Mouse (Mus musculus) liver, embryonic 14.5 days (tissue): ENCODE results near the gene Ubap1l.

Source experiments
- CTCF ChIP-seq: IDR thresholded peaks from 2 replicates; pipeline ENCODE4 v1.5.1; 2016; ENCODE audit warnings: antibody characterized with exemption, low read depth, control low read depth
- EP300 ChIP-seq: IDR thresholded peaks from 2 replicates; pipeline ENCODE4 v1.6.1; 2016; ENCODE audit warnings: antibody characterized with exemption, low read depth

- TF ChIP-seq CTCF, result no peak
- peak; percentile 57 for TF ChIP-seq EP300
Observed at GRCm38 (mm10) chr9:65358956-65359480, 1.8 kb upstream of the Ubap1l start.
